7 mouse cellular contexts compared by ENCODE assay signal in genomic region chr2:128412352-128412751, GRCm38 (mm10).
DNase-seq lines count a peak whose midpoint lies in the region; ATAC-seq and TF ChIP-seq lines count a peak whose summit lies in the region.

No protein-coding gene starts in this region.

- dilution Hi-C loops in CH12.LX (cut with MboI; ENCODE audit: extremely low pct_ligation_motif_present, extremely low pct_unique_long_range_greater_than_20kb, low sequenced_read_pairs): no loop called here

- no peak overlapping the region for H3K4me3 ChIP-seq in CH12.LX (replicated peaks in 1 of 3; ENCODE audit: low read depth in 2 of 3, low read length in 2 of 3, poor library complexity in 1 of 3)
- H3K4me3 ChIP-seq in lung, postnatal 0 days (ENCODE audit: low read depth, low read length): no peak overlapping the region

- H3K79me2 ChIP-seq in CH12.LX (replicated peaks; ENCODE audit: control insufficient read depth, extremely low read depth, insufficient read depth, poor library complexity, severe bottlenecking): 0 out of 2 replicates have a peak, but pooled peaks cover 2% of the 10 kb centered on the region

- in situ Hi-C loops in CH12.LX (cut with MboI; ENCODE audit: low pct_ligation_motif_present, low pct_unique_long_range_greater_than_20kb, low sequenced_read_pairs): loop anchor here (10.0 kb wide), 1 partner anchor 162 kb away; no protein-coding TSS in a partner anchor

- peak; percentile 93 for DNase-seq in A20 (ENCODE audit: low read depth, low spot score)
- DNase-seq in CH12.LX (ENCODE audit: extremely low read depth): peak; percentile 83
- DNase-seq in c-Kit-positive CD71-positive TER-119-negative erythroid progenitor cells, embryonic 14.5 days (ENCODE audit: low read depth): peak; percentile 35
- DNase-seq in gastrocnemius, postnatal 36 days: peak; percentile 43 to 56
- peak; percentile 70 to 81 for DNase-seq in kidney, postnatal 4 days
- peak; percentile 78 for DNase-seq in lung, postnatal 0 days (ENCODE audit: low spot score)
- DNase-seq in right cerebral cortex, postnatal 4 days: peak; percentile 31

- no peak overlapping the region for H3K9ac ChIP-seq in CH12.LX (ENCODE audit: insufficient read depth, low read depth)
- no peak overlapping the region for H3K9ac ChIP-seq in lung, postnatal 0 days (replicated peaks; ENCODE audit: low read depth)

- H3K27me3 ChIP-seq in CH12.LX (replicated peaks): no peaks in the 10 kb centered on the region
- no peaks in the 10 kb centered on the region for H3K27me3 ChIP-seq in lung, postnatal 0 days (replicated peaks; ENCODE audit: insufficient read depth, low read length)

- H3K36me3 ChIP-seq in CH12.LX (replicated peaks in 1 of 2; ENCODE audit: control insufficient read depth in 1 of 2, insufficient read depth in 1 of 2, low read length in 1 of 2): peaks cover 5 to 11% of the 10 kb centered on the region in 2 experiments
- H3K36me3 ChIP-seq in lung, postnatal 0 days (ENCODE audit: insufficient read depth, low read length): no peaks in the 10 kb centered on the region

- WGBS in lung, postnatal 0 days: 24% methylated on average over 10 of the region's 10 CpGs

- TF ChIP-seq EP300 in CH12.LX (IDR thresholded peaks at IDR 0.05; ENCODE audit: low read length): no peak; the same call in none of the 2 replicates
- no peak for TF ChIP-seq EP300 in lung, postnatal 0 days (IDR thresholded peaks at IDR 0.05)

- peak overlapping the region; percentile 2; the same call in 1 of the 2 replicates for H3K4me2 ChIP-seq in CH12.LX (ENCODE audit: insufficient read depth, low read depth, poor library complexity, severe bottlenecking)
- no peak overlapping the region for H3K4me2 ChIP-seq in lung, postnatal 0 days (replicated peaks; ENCODE audit: low read depth, low read length)

- intact Hi-C loops in gastrocnemius, postnatal 36 days (cut with DNase I): loop anchor here (2.0 kb wide), 1 partner anchor 160 kb away; no protein-coding TSS in a partner anchor

- no peak for TF ChIP-seq POLR2A in CH12.LX (IDR thresholded peaks at IDR 0.05; ENCODE audit: low read depth, low read length)

- H3K27ac ChIP-seq in CH12.LX (ENCODE audit: insufficient read depth, low read depth): no peak overlapping the region
- H3K27ac ChIP-seq in lung, postnatal 0 days (ENCODE audit: low read length): no peak overlapping the region

- peak; percentile 86 to 100 for TF ChIP-seq CTCF in CH12.LX (conservative IDR thresholded peaks at IDR 0.05 in 1 of 2, IDR thresholded peaks at IDR 0.05 in 1 of 2; ENCODE audit: low read depth in 2 of 2, low read length in 2 of 2)
- TF ChIP-seq CTCF in lung, postnatal 0 days (IDR thresholded peaks at IDR 0.05): peak; percentile 96

- peak; percentile 78 for TF ChIP-seq RAD21 in CH12.LX (IDR thresholded peaks at IDR 0.05; ENCODE audit: low read depth, low read length)

- ATAC-seq in lung, postnatal 0 days: peak; percentile 64

- H3K4me1 ChIP-seq in CH12.LX (ENCODE audit: control insufficient read depth in 1 of 2, insufficient read depth in 2 of 2): peaks cover 36 to 97% of the 10 kb centered on the region in 2 experiments
- no peaks in the 10 kb centered on the region for H3K4me1 ChIP-seq in lung, postnatal 0 days (ENCODE audit: insufficient read depth, low read depth, low read length)

- H3K9me3 ChIP-seq in CH12.LX (replicated peaks; ENCODE audit: low read length): peaks cover 2% of the 10 kb centered on the region
- H3K9me3 ChIP-seq in lung, postnatal 0 days (ENCODE audit: low read length): no peaks in the 10 kb centered on the region

TF ChIP-seq in CH12.LX, 34 proteins besides CTCF, POLR2A, EP300 and RAD21:
- TF ChIP-seq GABPA (IDR thresholded peaks at IDR 0.05; ENCODE audit: insufficient replicate concordance, low read depth, low read length) (no peak), POLR2AphosphoS2 (IDR thresholded peaks at IDR 0.05; ENCODE audit: low read depth, low read length) (no peak), SIN3A (IDR thresholded peaks at IDR 0.05; ENCODE audit: low read length) (peak; percentile 58; the same call in 1 of the 2 replicates), NELFE (IDR thresholded peaks at IDR 0.05; ENCODE audit: low read depth, low read length) (peak; percentile 79; the same call in 1 of the 2 replicates), ZC3H11A (IDR thresholded peaks at IDR 0.05; ENCODE audit: low read depth, low read length) (peak; percentile 35; the same call in 1 of the 2 replicates), MEF2A (IDR thresholded peaks at IDR 0.05; ENCODE audit: borderline replicate concordance, low read depth, low read length) (peak; percentile 66), MAZ (IDR thresholded peaks at IDR 0.05; ENCODE audit: low read depth, low read length) (peak; percentile 81), NRF1 (IDR thresholded peaks at IDR 0.05; ENCODE audit: low read depth, low read length) (no peak), JUND (conservative IDR thresholded peaks at IDR 0.05; ENCODE audit: low read depth, low read length) (no peak; the same call in 1 of the 2 replicates), MAX (IDR thresholded peaks at IDR 0.05; ENCODE audit: low read length) (peak; percentile 98), ZNF384 (IDR thresholded peaks at IDR 0.05; ENCODE audit: low read depth, low read length) (peak; percentile 59), CHD2 (IDR thresholded peaks at IDR 0.05; ENCODE audit: low read length) (peak; percentile 59; the same call in 1 of the 2 replicates), CHD1 (IDR thresholded peaks at IDR 0.05; ENCODE audit: low read depth, low read length) (no peak), ETS1 (conservative IDR thresholded peaks at IDR 0.05; ENCODE audit: low read depth, low read length) (peak; percentile 56), TCF12 (IDR thresholded peaks at IDR 0.05; ENCODE audit: low read depth, low read length) (peak; percentile 94), ZMIZ1 (IDR thresholded peaks at IDR 0.05; ENCODE audit: low read depth, low read length) (no peak), MXI1 (IDR thresholded peaks at IDR 0.05; ENCODE audit: low read depth, low read length) (peak; percentile 83), KAT2A (IDR thresholded peaks at IDR 0.05; ENCODE audit: insufficient replicate concordance, low read length) (no peak), ELF1 (IDR thresholded peaks at IDR 0.05; ENCODE audit: low read depth, low read length) (0 out of 2 replicates have a peak, but pooled peaks have one; percentile 32), HCFC1 (IDR thresholded peaks at IDR 0.05; ENCODE audit: low read depth, low read length) (0 out of 2 replicates have a peak, but pooled peaks have one; percentile 42), MAFK (IDR thresholded peaks at IDR 0.05; ENCODE audit: insufficient replicate concordance, low read length) (peak; percentile 48; the same call in 1 of the 2 replicates), TBP (conservative IDR thresholded peaks at IDR 0.05; ENCODE audit: low read depth, low read length) (no peak), SMC3 (IDR thresholded peaks at IDR 0.05; ENCODE audit: low read depth, low read length) (peak; percentile 93), BHLHE40 (IDR thresholded peaks at IDR 0.05; ENCODE audit: low read depth, low read length) (peak; percentile 95), MYC (IDR thresholded peaks at IDR 0.05; ENCODE audit: low read depth, low read length) (peak; percentile 95), RCOR1 (conservative IDR thresholded peaks at IDR 0.05; ENCODE audit: low read depth, low read length) (peak; percentile 76), IRF4 (IDR thresholded peaks at IDR 0.05; ENCODE audit: low read depth, low read length) (peak; percentile 68), USF1 (IDR thresholded peaks at IDR 0.05; ENCODE audit: low read depth, low read length) (peak; percentile 66)

Comparison
In these comparisons a context has a peak if more than half of its experiments do, and no peak if none do; other contexts are left out.
1. DNase-seq: peak in every context shown above with its lines; median percentile 93 in A20; 83 in CH12.LX; 78 in lung, postnatal 0 days; 76 in kidney, postnatal 4 days; 50 in gastrocnemius, postnatal 36 days; 35 in c-Kit-positive CD71-positive TER-119-negative erythroid progenitor cells, embryonic 14.5 days; 31 in right cerebral cortex, postnatal 4 days.